ENCODE assay signal across 21 mouse cellular contexts in the genomic region with DNA sequence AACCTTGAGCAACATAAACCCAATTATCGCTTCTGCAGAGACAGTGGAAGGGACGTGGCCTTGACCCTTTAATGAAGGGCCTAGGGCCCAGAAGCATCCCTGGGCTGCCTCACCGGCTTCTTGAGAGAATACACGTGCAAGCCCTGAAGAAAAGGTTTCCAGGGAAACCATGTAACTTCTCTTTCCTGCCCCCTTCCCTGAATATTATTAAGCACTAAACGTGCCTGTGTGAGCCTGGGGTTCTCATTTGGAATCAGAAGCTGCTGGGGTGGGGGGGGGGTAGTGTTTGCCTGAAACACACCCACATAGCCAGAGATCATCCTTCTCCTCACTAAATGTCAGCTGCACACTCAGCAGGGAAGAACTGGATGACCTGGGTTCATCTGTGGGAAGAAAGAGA. TPM values are rescaled to one million over a fixed set of nuclear protein-coding genes. Genes with fewer than 3 reads are reported as not detected.
A peak's percentile ranks its signal among the peaks of the same experiment; 100 is the strongest.
DNase-seq lines count a peak whose midpoint lies in the region; ATAC-seq lines count a peak whose summit lies in the region.
"Had no signal": no experiment of that assay in that cellular context is flagged by ENCODE, and none has a peak within 500 bp of the region (broad histone marks: within the 10 kb centered on the region; RNA-seq: fewer than 3 reads in every experiment).

No protein-coding gene starts in this region.

- no peaks in the 10 kb centered on the region for H3K27me3 ChIP-seq in heart, embryonic 11.5 days (ENCODE audit: control insufficient read depth, insufficient read depth, low read length)
- no peaks in the 10 kb centered on the region for H3K27me3 ChIP-seq in forebrain, embryonic 12.5 days
- H3K27me3 ChIP-seq in hindbrain, embryonic 15.5 days: no peaks in the 10 kb centered on the region
- H3K27me3 ChIP-seq in midbrain, embryonic 16.5 days (ENCODE audit: control insufficient read depth, insufficient read depth, low read depth, low read length): no peaks in the 10 kb centered on the region
- H3K27me3 ChIP-seq: heart, embryonic 15.5 days; limb, embryonic 15.5 days; neural tube, embryonic 13.5 days had no signal

- ATAC-seq in heart, embryonic 11.5 days (replicated peaks; ENCODE audit: insufficient number of reproducible peaks, low FRiP score, low TSS enrichment): no peak
- peak; percentile 60 for ATAC-seq in forebrain, embryonic 12.5 days (ENCODE audit: low FRiP score)
- ATAC-seq in hindbrain, embryonic 15.5 days (ENCODE audit: low FRiP score, low read depth): peak; percentile 54
- ATAC-seq in midbrain, embryonic 16.5 days: peak; percentile 90
- ATAC-seq: lung, postnatal 0 days had no signal

- 75% methylated on average over 5 of the region's 5 CpGs for WGBS in heart, embryonic 11.5 days (ENCODE audit: insufficient replicate concordance)
- 22% methylated on average over 5 of the region's 5 CpGs for WGBS in forebrain, embryonic 12.5 days
- 22% methylated on average over 5 of the region's 5 CpGs for WGBS in hindbrain, embryonic 15.5 days
- WGBS in midbrain, embryonic 16.5 days: 15% methylated on average over 5 of the region's 5 CpGs

- intact Hi-C loops in left cerebral cortex, postnatal 36 days (cut with DNase I): no loop called here

- no peaks in the 10 kb centered on the region for H3K36me3 ChIP-seq in heart, embryonic 11.5 days (ENCODE audit: control insufficient read depth, insufficient read depth, low read length)
- no peaks in the 10 kb centered on the region for H3K36me3 ChIP-seq in forebrain, embryonic 12.5 days (replicated peaks)
- no peaks in the 10 kb centered on the region for H3K36me3 ChIP-seq in hindbrain, embryonic 15.5 days
- no peaks in the 10 kb centered on the region for H3K36me3 ChIP-seq in midbrain, embryonic 16.5 days (ENCODE audit: control insufficient read depth, insufficient read depth, low read length)
- H3K36me3 ChIP-seq: G1E; heart, embryonic 15.5 days; limb, embryonic 15.5 days; liver, embryonic 15.5 days; neural tube, embryonic 13.5 days had no signal

- H3K9ac ChIP-seq in heart, embryonic 11.5 days (ENCODE audit: low read depth, low read length): no peak overlapping the region
- no peak overlapping the region for H3K9ac ChIP-seq in forebrain, embryonic 12.5 days
- H3K9ac ChIP-seq in hindbrain, embryonic 15.5 days: no peak overlapping the region
- no peak overlapping the region for H3K9ac ChIP-seq in midbrain, embryonic 16.5 days (ENCODE audit: low read depth, low read length)
- H3K9ac ChIP-seq: heart, embryonic 15.5 days; limb, embryonic 15.5 days; liver, embryonic 15.5 days; neural tube, embryonic 13.5 days had no signal

- no peak overlapping the region for H3K4me3 ChIP-seq in heart, embryonic 11.5 days (ENCODE audit: low read depth, low read length)
- H3K4me3 ChIP-seq in forebrain, embryonic 12.5 days (replicated peaks): no peak overlapping the region
- H3K4me3 ChIP-seq in hindbrain, embryonic 15.5 days: no peak overlapping the region
- H3K4me3 ChIP-seq in midbrain, embryonic 16.5 days (ENCODE audit: low read depth, low read length): no peak overlapping the region
- H3K4me3 ChIP-seq: heart, adult 2 months; heart, embryonic 15.5 days; limb, embryonic 15.5 days; liver, embryonic 15.5 days; neural tube, embryonic 13.5 days had no signal

- H3K9me3 ChIP-seq in heart, embryonic 11.5 days (replicated peaks; ENCODE audit: control insufficient read depth, low read length): no peaks in the 10 kb centered on the region
- no peaks in the 10 kb centered on the region for H3K9me3 ChIP-seq in forebrain, embryonic 12.5 days
- no peaks in the 10 kb centered on the region for H3K9me3 ChIP-seq in hindbrain, embryonic 15.5 days
- no peaks in the 10 kb centered on the region for H3K9me3 ChIP-seq in midbrain, embryonic 16.5 days (replicated peaks; ENCODE audit: control insufficient read depth, low read length, poor library complexity, severe bottlenecking)
- H3K9me3 ChIP-seq: G1E; heart, embryonic 15.5 days; limb, embryonic 15.5 days; liver, embryonic 15.5 days; neural tube, embryonic 13.5 days had no signal

- H3K4me1 ChIP-seq in heart, embryonic 11.5 days (ENCODE audit: control insufficient read depth, insufficient read depth, low read length): no peaks in the 10 kb centered on the region
- peaks cover 5% of the 10 kb centered on the region; the same call in 1 of the 2 replicates for H3K4me1 ChIP-seq in forebrain, embryonic 12.5 days
- H3K4me1 ChIP-seq in hindbrain, embryonic 15.5 days (replicated peaks): peaks cover 8% of the 10 kb centered on the region; the same call in 1 of the 2 replicates
- H3K4me1 ChIP-seq in midbrain, embryonic 16.5 days (ENCODE audit: control insufficient read depth, insufficient read depth, low read length): peaks cover 4% of the 10 kb centered on the region
- H3K4me1 ChIP-seq: heart, embryonic 15.5 days; limb, embryonic 15.5 days; liver, embryonic 15.5 days had no signal

- H3K27ac ChIP-seq in heart, embryonic 11.5 days (ENCODE audit: low read depth, low read length): no peak overlapping the region
- H3K27ac ChIP-seq in forebrain, embryonic 12.5 days: no peak overlapping the region
- H3K27ac ChIP-seq in hindbrain, embryonic 15.5 days (replicated peaks): 0 out of 2 replicates have a peak overlapping the region, but pooled peaks have one; percentile 33
- H3K27ac ChIP-seq in midbrain, embryonic 16.5 days (ENCODE audit: low read length): peak overlapping the region; percentile 0
- H3K27ac ChIP-seq: heart, adult 2 months; heart, embryonic 15.5 days; kidney, postnatal 0 days; limb, embryonic 15.5 days; liver, embryonic 15.5 days; neural tube, embryonic 13.5 days had no signal

- peak; percentile 72 for DNase-seq in heart, adult 11 months
- DNase-seq in left cerebral cortex, postnatal 36 days (ENCODE audit: low spot score in 2 of 2): no peak
- DNase-seq in spleen, postnatal 10 days (ENCODE audit: low spot score in 2 of 2): no peak
- DNase-seq: adrenal gland, postnatal 14 days; cerebellum, adult 2 months; gastrocnemius, postnatal 14 days; heart, adult 2 months; kidney, adult 18-20 months; layer of hippocampus, postnatal 36 days; thymus, postnatal 36 days had no signal

- H3K4me2 ChIP-seq in heart, embryonic 11.5 days: no peak overlapping the region
- no peak overlapping the region for H3K4me2 ChIP-seq in forebrain, embryonic 12.5 days
- H3K4me2 ChIP-seq in hindbrain, embryonic 15.5 days: no peak overlapping the region
- no peak overlapping the region for H3K4me2 ChIP-seq in midbrain, embryonic 16.5 days (ENCODE audit: low read length)
- H3K4me2 ChIP-seq: heart, embryonic 15.5 days; limb, embryonic 15.5 days; liver, embryonic 15.5 days; neural tube, embryonic 13.5 days had no signal

RNA-seq across cellular contexts. Expression of a gene that starts 49.7 kb away (rescaled TPM):
- polyA plus RNA-seq in heart, embryonic 11.5 days (2014; fragmentation: Nextera tagmentation; extraction: Ambion mirVana): 1.1 and 1.5 TPM in 2 replicates
- polyA plus RNA-seq in forebrain, embryonic 12.5 days (2016; fragmentation: Nextera tagmentation; extraction: Ambion mirVana): 1.00 and 1.1 TPM in 2 replicates
- 1.2 TPM in 2 replicates for polyA plus RNA-seq in hindbrain, embryonic 15.5 days (2015; fragmentation: Nextera tagmentation; extraction: Ambion mirVana)
- 0.82 and 1.2 TPM in 2 replicates for polyA plus RNA-seq in midbrain, embryonic 16.5 days (2015; fragmentation: Nextera tagmentation; extraction: Ambion mirVana)
- 1 to 10 TPM; 3.4 to 3.9 TPM for total RNA-seq in left cerebral cortex, postnatal 36 days (2021)

Comparison
In these comparisons a context has a peak if more than half of its experiments do, and no peak if none do; other contexts are left out.
1. H3K27ac ChIP-seq: peak in hindbrain, embryonic 15.5 days (single experiment) and midbrain, embryonic 16.5 days (single experiment); none in heart, embryonic 11.5 days (single experiment) and forebrain, embryonic 12.5 days (single experiment).